Mouse (Mus musculus) embryonic stem cell, embryonic (primary cell): Measurements from ENCODE around the gene Ppfia3.

ENCODE experiments used
- CTCF ChIA-PET, 4 experiments: fragments of 300-600 bp in 2 of 4; fragments of 350-600 bp in 2 of 4; sonication (Branson Sonifier 250); formaldehyde crosslinking; loops; one replicate each; lab custom pipeline; 2022; ENCODE audit warnings: inconsistent platforms in 2 of 4; lab: Charles Lee
- POLR2A ChIA-PET, 4 experiments: fragments of 300-600 bp in 2 of 4; fragments of 350-600 bp in 2 of 4; sonication (Branson Sonifier 250); formaldehyde crosslinking; loops; one replicate each; lab custom pipeline; 2022; ENCODE audit warnings: antibody characterized with exemption in 4 of 4, inconsistent platforms in 1 of 4; lab: Charles Lee

The Ppfia3 gene

DNA sequence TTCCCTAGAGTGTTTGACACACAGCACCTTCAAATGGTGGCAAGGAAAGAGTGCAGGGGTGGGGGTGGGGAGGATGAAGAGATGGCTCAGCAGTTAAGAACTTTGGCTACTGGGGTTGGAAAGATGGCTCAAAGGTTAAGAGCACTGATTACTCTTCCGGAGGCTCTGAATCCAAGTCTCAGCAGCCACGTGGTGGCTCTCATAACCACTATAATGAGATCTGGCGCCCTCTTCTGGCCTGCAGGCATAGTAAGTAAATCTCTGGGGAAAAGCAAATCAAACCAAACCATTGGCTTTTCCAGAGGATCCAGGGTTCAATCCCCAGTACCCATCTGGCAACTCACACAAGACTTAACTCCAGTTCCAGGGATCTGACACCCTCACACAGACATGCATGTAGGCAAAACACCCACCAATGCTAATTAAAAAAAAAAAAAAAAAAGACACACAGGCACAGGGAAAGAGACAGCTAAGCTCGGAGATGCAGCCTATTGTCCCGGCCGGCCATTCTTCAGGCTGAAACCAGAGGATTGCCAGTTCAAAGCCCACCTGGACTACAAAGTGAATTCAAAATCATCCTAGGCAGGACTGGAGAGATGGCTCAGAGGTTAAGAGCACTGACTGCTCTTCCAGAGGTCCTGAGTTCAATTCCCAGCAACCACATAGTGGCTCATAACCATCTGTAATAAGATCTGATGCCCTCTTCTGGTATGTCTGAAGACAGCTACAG lies 36.9 kb upstream of the Ppfia3 start:
- CTCF ChIA-PET, result interaction anchor here in 3 of 4 experiments (0.6 to 4.9 kb wide), 15 partner anchors 13 to 253 kb away, joined by 3 to 47 read pairs (median 5); partner anchors contain the start of genes Lin7b (in 1 of the 3), Ppfia3 (in 1 of the 3) and Ruvbl2 (in 1 of the 3)
- POLR2A ChIA-PET, result interaction anchor here (0.5 to 39.9 kb wide), 14 partner anchors 14 to 208 kb away, joined by 3 to 1478 read pairs (median 5); partner anchors contain the start of genes Gys1 (in 2 of the 4), Bax (in 1 of the 4), Lin7b (in 1 of the 4) and Ppfia3 (in 1 of the 4)

DNA sequence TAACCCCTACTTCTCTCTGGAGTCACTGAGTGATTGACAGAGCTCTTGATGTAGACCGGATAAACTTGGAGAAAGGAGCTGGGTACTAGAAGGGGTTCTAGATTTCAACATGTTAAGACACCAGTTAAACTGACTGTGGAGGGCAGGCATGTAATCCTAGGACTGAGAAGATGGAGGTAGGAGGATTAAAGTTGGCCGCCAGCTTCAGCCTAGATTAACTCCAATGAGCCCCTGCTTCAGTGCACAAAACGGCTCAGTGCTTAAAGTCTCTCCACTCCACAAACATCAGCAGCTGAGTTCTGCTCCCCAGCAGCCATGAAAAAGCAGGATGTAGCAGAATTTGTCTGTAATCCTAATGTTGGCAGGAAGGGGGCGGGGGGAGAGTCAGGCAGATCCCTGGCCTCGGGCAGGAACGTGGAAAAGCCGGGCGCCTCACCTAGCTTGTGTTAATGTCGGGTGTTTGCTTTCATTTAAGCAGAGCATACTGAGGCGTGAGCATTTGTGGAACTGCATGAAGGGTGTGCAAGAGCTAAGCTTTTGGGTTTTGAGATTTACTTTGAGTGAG lies 34.8 kb upstream of the Ppfia3 start:
- POLR2A ChIA-PET, result interaction anchor here (0.5 to 39.9 kb wide), 40 partner anchors 8 to 510 kb away, joined by 3 to 1478 read pairs (median 4); partner anchors contain the start of genes Gys1 (in 3 of the 4), Ftl1 (in 2 of the 4), Ntf5 (in 2 of the 4) and Ppfia3 (in 2 of the 4)
- CTCF ChIA-PET, result interaction anchor here (0.6 to 2.4 kb wide), 26 partner anchors 10 to 281 kb away, joined by 3 to 13 read pairs (median 3); partner anchors contain the start of genes Gys1 (in 1 of the 4), Lhb (in 1 of the 4), Ppfia3 (in 1 of the 4) and Ruvbl2 (in 1 of the 4)

DNA sequence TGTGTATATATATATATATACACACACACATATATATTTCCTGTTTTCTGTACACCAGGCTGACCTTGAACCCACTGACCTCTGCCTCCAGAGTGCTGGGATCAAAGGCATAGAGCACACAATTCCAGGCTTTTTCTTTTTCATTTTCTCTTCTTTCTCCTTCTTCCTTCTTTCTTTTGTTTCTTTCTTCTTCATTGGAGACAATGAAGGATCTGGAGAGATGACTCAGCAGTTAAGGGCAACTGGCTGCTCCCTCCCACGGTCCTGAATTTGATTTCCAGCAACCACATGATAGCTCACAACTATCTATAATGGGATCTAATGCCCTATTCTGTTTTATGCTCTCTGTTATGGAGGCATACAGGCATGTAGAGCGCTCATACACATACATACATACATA lies 30.0 kb upstream of the Ppfia3 start:
- ChIA-PET CTCF (interaction anchor here in 2 of 4 experiments (0.6 to 4.9 kb wide), 5 partner anchors 9 to 1519 kb away, joined by 3 to 33 read pairs (median 7); partner anchors contain the start of genes Kcna7 (in 1 of the 2) and Ntf5 (in 1 of the 2)), POLR2A (interaction anchor here in 3 of 4 experiments (0.6 to 51.5 kb wide), 40 partner anchors 5 to 581 kb away, joined by 3 to 1478 read pairs (median 8); partner anchors contain the start of genes Ftl1 (in 3 of the 3), Kcna7 (in 3 of the 3), Ppfia3 (in 3 of the 3) and Trpm4 (in 2 of the 3))

DNA sequence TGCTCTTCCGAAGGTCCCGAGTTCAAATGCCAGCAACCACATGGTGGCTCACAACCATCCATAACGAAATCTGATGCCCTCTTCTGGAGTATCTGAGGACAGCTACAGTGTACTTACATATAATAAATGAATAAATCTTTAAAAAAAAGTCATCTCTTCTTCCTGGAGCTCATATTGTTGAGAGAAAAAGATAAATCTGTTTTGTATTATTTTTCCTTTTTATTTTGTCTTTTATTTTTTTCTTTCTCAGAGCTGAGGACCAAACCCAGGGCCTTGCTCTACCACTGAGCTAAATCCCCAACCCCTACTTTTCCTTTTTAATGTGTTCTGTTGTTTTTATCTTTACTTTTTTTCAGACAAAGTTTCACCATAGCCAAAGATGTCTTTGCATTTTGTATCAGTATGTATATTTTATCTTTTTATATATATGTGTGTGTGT lies 29.5 kb upstream of the Ppfia3 start:
- POLR2A ChIA-PET, result interaction anchor here (0.6 to 51.5 kb wide), 88 partner anchors 5 to 578 kb away, joined by 3 to 1478 read pairs (median 5); partner anchors contain the start of genes Ftl1 (in 3 of the 4), Kcna7 (in 3 of the 4), Ppfia3 (in 3 of the 4) and Bax (in 2 of the 4)
- CTCF ChIA-PET, result interaction anchor here (0.6 to 4.9 kb wide), 14 partner anchors 9 to 1518 kb away, joined by 3 to 33 read pairs (median 4); partner anchors contain the start of genes Kcna7 (in 2 of the 4), Gys1 (in 1 of the 4), Ntf5 (in 1 of the 4) and Rasip1 (in 1 of the 4)

DNA sequence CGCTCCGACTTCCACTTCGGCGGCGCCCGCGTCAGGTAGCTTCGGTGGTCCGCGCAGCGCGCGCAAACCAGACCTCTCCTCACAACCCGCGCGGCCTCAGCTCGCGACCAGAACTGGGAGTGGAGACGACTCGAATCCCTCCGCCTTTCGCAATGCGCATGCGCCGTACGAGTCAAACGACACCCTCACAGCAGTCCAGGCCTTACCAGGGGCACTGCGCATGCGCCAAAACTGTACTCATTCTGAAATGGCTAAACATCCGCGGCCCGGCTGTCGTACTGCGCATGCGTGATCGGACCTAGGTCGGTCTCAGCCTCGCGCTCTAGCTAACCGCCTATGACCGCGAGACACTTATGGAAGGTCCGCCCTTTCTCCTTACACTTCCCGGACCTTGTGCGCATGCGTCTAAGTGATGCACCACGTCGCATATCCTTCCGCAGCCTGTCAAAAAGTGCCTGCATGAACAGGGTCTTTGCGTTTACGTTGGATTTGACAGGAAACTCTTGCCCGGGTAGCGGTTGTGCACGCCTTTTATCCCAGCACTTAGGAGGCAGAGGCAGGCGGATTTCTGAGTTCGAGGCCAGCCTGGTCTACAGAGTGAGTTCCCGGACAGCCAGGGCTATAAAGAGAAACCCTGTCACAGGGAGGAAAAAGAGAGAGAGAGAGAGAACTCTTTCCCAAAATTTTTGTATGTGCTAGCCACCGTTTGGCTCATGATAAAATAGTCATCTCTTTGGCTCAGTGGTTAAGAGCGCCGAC lies 28.9 kb upstream of the Ppfia3 start, which contains the start of gene Snrnp70:
Snrnp70 (minus strand) TSS at position 165 of the 759 bp plus-strand sequence.
- ChIA-PET POLR2A (interaction anchor here (0.6 to 51.5 kb wide), 107 partner anchors 4 to 577 kb away, joined by 3 to 1478 read pairs (median 5); partner anchors contain the start of genes Ccdc155 (in 3 of the 4), Ftl1 (in 3 of the 4), Gys1 (in 3 of the 4) and Kcna7 (in 3 of the 4)), CTCF (interaction anchor here (0.7 to 4.9 kb wide), 19 partner anchors 9 to 287 kb away, joined by 3 to 33 read pairs (median 4); partner anchors contain the start of genes Kcna7 (in 3 of the 4), Gys1 (in 1 of the 4), Ntf5 (in 1 of the 4) and Rasip1 (in 1 of the 4))

DNA sequence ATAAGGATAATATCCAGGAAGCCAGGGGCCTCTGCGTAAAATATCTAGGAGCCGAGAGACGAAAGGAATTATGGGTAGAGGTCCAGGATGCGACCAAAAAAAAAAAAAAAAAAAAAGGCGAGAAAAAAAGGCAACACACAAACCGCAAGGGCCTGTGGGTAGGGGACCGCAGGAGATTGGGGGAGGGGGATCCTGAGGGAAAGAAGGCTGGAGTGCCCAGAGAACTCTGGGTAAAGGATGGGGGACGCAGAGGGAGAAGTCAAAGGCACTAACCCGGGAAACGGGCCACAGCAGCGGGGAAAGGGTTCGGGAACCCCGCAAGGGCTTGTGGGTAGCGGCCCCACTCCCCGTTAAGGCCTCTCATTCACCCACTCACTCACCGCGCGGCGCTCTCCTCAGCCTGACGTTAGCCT lies 28.3 kb upstream of the Ppfia3 start:
- CTCF ChIA-PET, result interaction anchor here (0.7 to 4.9 kb wide), 17 partner anchors 8 to 287 kb away, joined by 3 to 33 read pairs (median 4); partner anchors contain the start of genes Kcna7 (in 3 of the 4), Gys1 (in 1 of the 4) and Ntf5 (in 1 of the 4)

DNA sequence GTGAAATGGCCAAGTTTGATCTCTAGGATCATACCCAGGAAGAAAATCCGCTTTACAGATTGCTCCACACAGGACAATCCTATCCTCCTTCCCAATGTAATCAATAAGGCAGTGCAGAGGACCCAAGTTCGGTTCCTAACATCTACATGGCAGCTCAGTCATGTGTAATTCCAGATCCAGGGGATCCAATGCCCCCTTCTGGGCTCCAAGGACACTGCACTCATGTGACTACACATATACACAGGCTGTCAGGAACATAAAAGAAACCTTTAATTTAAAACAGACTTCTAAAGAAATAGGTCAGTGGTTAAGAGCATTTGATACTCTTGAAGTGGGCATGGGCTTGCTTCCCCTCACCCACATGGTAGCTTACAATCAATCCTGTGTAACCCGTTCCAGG lies 19.3 kb upstream of the Ppfia3 start:
- CTCF ChIA-PET, result interaction anchor here in 3 of 4 experiments (0.6 to 1.8 kb wide), 9 partner anchors 9 to 242 kb away, joined by 3 to 5 read pairs (median 4); partner anchors contain the start of genes Kcna7 (in 1 of the 3), Slc6a21 (in 1 of the 3) and Snrnp70 (in 1 of the 3)
- POLR2A ChIA-PET, result interaction anchor here in 3 of 4 experiments (0.7 to 51.5 kb wide), 12 partner anchors 5 to 173 kb away, joined by 3 to 1478 read pairs (median 4); partner anchors contain the start of genes Kcna7 (in 2 of the 3), Ppfia3 (in 2 of the 3), Snrnp70 (in 2 of the 3) and Gys1 (in 1 of the 3)

More for the DNA sequence above, 28.3 kb upstream of the Ppfia3 start:
- POLR2A ChIA-PET, result interaction anchor here (0.6 to 51.5 kb wide), 101 partner anchors 4 to 576 kb away, joined by 3 to 1478 read pairs (median 5); partner anchors contain the start of genes Ccdc155 (in 3 of the 4), Ftl1 (in 3 of the 4), Kcna7 (in 3 of the 4) and Ppfia3 (in 3 of the 4)

DNA sequence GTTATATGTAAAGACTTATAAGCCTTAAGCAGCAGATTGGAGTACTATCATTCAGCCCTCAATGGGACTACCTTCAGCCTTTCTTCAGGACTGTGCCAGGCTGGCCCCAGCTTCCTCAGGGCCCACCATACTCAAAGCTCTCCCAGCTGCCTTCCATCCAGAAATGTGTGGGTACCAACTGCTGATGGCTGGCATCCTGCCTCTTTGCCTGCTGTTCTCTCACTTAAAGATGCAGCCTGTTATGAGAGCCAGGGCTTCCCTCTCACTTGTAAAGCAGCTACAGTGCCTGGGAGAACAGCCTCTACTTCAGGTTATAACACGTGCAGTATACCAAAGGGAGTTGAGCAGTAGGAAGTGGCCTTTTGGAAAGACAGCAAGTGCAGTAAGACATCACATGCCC lies 9.2 kb upstream of the Ppfia3 start:
- ChIA-PET POLR2A (interaction anchor here (0.7 to 51.5 kb wide), 20 partner anchors 4 to 347 kb away, joined by 3 to 1478 read pairs (median 5); partner anchors contain the start of genes Ppfia3 (in 3 of the 4), Snrnp70 (in 2 of the 4), Ftl1 (in 1 of the 4) and Gys1 (in 1 of the 4)), CTCF (interaction anchor here in 3 of 4 experiments (0.6 to 2.3 kb wide), 4 partner anchors 10 to 211 kb away, joined by 3 to 10 read pairs (median 4); partner anchors contain the start of gene Kcna7 (in 1 of the 3))

DNA sequence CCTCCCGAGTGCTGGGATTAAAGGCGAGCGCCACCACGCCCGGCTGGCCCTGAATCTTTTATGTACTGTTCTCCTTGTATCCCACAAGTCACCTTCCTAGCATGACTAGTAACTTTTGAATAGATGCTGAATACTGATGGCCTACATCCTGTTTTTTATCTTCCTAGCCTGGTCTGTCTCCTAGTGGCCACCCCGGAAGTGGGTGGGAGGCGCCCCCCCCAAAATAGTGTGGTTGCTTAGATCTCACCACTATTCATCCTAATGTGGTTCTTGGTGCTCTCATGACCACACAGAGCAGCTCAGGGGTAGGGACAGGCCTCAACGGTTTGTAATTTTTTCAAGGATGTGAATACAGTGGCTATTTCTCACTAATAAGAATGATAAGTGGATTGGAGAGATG lies 7.8 kb upstream of the Ppfia3 start:
- ChIA-PET POLR2A (interaction anchor here (0.6 to 51.5 kb wide), 9 partner anchors 3 to 254 kb away, joined by 3 to 1478 read pairs (median 6); partner anchors contain the start of genes Kcna7 (in 1 of the 4), Lin7b (in 1 of the 4), Ppfia3 (in 1 of the 4) and Snrnp70 (in 1 of the 4)), CTCF (interaction anchor here in 1 of 4 experiments (0.6 kb wide), 1 partner anchor 267 kb away, joined by 14 read pairs; no protein-coding TSS in a partner anchor)

DNA sequence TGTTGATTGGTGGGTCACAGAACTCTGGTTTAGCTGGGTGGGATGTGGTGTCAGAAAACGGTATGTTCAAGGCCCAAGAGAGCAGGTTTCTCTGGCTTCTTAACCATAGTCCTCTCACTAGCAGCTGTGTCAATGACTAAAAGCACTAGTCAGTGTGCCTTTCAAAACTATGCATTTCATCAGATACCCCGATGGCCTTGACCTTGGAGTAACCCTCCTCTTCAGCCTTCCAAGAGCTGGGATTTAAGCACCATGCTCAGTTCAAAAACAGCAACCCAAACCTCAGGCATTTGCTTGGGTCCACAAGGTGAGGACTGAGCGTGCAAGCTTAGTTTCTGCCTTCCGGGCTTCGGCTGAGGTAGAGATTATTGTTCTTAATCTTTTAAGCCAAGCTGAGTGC lies 5.6 kb upstream of the Ppfia3 start:
- POLR2A ChIA-PET, result interaction anchor here in 3 of 4 experiments (0.6 to 51.5 kb wide), 19 partner anchors 0 to 318 kb away, joined by 3 to 1478 read pairs (median 4); partner anchors contain the start of genes Snrnp70 (in 2 of the 3), Kcna7 (in 1 of the 3), Lhb (in 1 of the 3) and Lin7b (in 1 of the 3)
- CTCF ChIA-PET, result interaction anchor here in 2 of 4 experiments (0.6 to 1.2 kb wide), 6 partner anchors 7 to 424 kb away, joined by 3 to 17 read pairs (median 3); no protein-coding TSS in a partner anchor

DNA sequence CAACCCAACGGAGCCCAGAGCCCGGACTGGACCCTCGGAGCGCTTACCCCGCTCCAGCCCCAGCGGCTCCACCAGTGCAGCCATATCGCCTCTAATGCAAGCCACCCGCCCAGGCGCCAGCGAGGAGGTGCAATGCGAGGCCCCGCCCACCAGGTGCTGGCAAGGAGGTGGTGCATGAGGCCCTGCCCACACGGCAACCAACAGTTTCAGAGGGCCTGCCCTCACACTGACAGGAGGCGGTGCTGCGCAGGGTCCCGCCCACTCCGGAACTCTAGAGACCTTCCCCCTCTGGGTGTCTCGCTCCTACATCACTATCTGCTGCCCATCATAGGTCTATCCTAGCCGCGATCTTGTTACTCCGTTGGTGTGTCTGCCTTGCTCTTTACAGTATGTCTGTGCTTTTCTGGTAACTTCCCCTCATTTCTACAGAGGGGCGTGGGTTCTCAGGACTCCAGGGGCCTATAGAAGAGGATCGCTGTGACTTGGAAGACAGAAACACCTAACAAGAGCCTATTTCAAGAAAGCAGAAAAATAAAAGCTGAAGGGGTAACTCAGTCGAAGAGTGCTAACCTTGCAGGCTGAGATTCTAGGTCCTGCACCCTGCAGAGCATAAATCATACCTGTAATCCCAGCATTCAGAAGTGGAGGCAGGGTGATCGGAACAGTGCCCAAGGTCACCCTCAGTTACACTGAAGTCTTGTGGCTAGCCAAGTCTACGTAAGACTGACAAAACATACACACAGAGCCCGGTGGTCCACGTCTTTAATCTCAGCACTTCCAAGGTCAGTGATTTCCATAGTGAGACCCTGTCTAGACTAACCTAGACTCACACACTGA lies 3.9 kb upstream of the Ppfia3 start, which contains the start of gene Lin7b:
Lin7b (minus strand) TSS at position 109 of the 837 bp plus-strand sequence.
- CTCF ChIA-PET, result interaction anchor here in 2 of 4 experiments (0.9 to 6.9 kb wide), 3 partner anchors 28 to 33 kb away, joined by 3 to 79 read pairs (median 3); no protein-coding TSS in a partner anchor
- POLR2A ChIA-PET, result interaction anchor here in 3 of 4 experiments (0.6 to 51.5 kb wide), 11 partner anchors 9 to 324 kb away, joined by 3 to 1478 read pairs (median 3); partner anchors contain the start of genes Snrnp70 (in 2 of the 3) and Kcna7 (in 1 of the 3)

DNA sequence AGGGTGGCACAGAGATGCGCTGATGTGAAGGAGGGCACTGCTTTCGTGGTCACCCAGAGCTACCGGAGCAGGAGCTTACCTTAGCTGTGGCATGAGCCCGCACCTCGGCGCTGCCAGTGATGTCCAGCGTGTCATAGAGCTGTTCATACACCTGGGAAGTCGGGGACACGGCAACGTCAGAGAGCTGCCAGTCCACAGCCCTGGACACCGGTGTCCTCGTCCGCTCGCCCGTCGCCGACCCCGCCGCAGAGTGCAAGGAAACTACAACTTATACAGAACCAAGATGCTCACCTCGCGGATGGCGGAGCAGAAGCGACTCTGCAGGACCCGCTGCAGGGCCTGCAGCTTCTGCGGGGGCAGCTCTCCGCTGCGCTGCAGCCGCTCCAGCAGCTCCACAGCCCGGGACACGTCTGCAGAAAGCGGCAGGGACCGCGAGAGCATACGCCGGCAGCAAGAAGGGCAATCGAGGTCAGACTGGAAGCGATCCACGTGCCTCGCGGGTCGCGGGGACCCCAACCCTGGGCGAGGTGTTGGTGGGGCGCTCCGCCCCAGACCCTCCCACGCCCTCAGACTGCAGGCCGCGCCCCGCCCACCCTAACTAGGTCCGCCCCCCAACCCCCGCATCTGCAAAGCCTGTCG lies 3.1 kb upstream of the Ppfia3 start:
- CTCF ChIA-PET, result interaction anchor here in 2 of 4 experiments (0.7 to 6.9 kb wide), 4 partner anchors 9 to 34 kb away, joined by 3 to 79 read pairs (median 3); no protein-coding TSS in a partner anchor
- POLR2A ChIA-PET, result interaction anchor here in 3 of 4 experiments (0.6 to 51.5 kb wide), 15 partner anchors 8 to 240 kb away, joined by 3 to 1478 read pairs (median 3); partner anchors contain the start of genes Snrnp70 (in 2 of the 3), Hrc (in 1 of the 3) and Kcna7 (in 1 of the 3)

DNA sequence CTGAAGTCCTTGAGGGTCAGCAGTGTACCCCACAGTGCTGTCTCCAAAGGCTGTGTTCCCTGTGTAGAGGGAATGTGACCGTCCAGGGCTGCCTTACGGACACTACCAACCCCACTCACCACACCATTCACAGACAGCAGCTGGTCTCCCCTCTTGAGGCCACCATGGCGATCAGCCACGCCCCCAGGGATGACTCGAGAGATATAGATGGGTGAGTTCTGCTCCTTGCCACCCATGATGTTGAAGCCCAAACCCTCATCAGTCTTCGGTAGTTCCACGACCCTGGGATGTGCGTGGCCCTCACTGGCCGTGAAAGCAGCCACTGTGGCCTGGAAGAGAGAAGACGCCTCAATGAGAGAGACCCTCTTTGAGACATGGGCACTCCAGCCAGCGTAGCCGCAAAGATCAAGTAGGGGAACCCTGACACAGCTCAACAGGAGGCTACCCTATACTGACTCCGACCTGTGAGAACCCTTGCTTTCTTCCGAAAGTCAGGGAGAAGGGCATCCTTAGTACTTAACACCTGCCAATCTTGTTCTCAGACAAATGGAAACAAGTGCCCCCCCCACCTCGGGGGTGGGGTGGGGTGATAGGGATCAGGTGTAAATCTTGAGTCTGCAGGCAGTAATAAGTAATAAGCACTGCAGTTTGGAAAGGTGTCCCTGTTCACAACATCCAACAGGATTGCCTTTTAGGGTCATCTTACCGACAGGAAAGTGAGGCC lies 2.4 kb upstream of the Ppfia3 start:
- POLR2A ChIA-PET, result interaction anchor here in 3 of 4 experiments (0.6 to 51.5 kb wide), 20 partner anchors 8 to 239 kb away, joined by 3 to 1478 read pairs (median 5); partner anchors contain the start of genes Snrnp70 (in 2 of the 3), Hrc (in 1 of the 3) and Kcna7 (in 1 of the 3)
- CTCF ChIA-PET, result interaction anchor here in 1 of 4 experiments (0.7 to 6.9 kb wide), 4 partner anchors 9 to 70 kb away, joined by 3 to 79 read pairs (median 3); no protein-coding TSS in a partner anchor
